Mouse (Mus musculus) ES-Bruce4 (cell line): ENCODE measurements at regions not wholly inside any gene's neighbourhood (a gene's known extent, or its start where the extent isn't known, plus 50 kb on each side); places are given as distances from the start of the nearest gene placed in this dataset.

ENCODE experiments used
- CTCF ChIP-seq: IDR thresholded peaks from one replicate; pipeline ENCODE4 v1.8.1; 2011; ENCODE audit warnings: low read depth, low read length
- EP300 ChIP-seq: IDR thresholded peaks from 2 replicates; pipeline ENCODE4 v1.6.1; 2011; ENCODE audit warnings: low read depth, low read length; ENCODE audit not compliant: insufficient read depth
- POLR2A ChIP-seq: IDR thresholded peaks from one replicate; pipeline ENCODE4 v1.8.1; 2011; ENCODE audit warnings: low read length; ENCODE audit not compliant: insufficient read depth

- no peak for TF ChIP-seq CTCF
- no peak for TF ChIP-seq EP300
- no peak for TF ChIP-seq POLR2A
These were observed 68.1 kb upstream of the Hpcal1 start for GRCm38 (mm10) chr12:17622509-17623005.
